Mouse (Mus musculus) liver (tissue): Measurements from ENCODE around the gene Gm3411.
A peak's percentile ranks its signal among the peaks of the same experiment; 100 is the strongest.
"Not testable (repeated sequence)": the region's sequence is repeated elsewhere in the genome, so short reads cannot be mapped to it uniquely, and the experiment has no call there.

Source experiments
- DNase-seq: peaks from one replicate; pipeline ENCODE4 v3.0.0-alpha.2; 2020; ENCODE audit warnings: mixed read lengths

Gm3411 gene

DNA sequence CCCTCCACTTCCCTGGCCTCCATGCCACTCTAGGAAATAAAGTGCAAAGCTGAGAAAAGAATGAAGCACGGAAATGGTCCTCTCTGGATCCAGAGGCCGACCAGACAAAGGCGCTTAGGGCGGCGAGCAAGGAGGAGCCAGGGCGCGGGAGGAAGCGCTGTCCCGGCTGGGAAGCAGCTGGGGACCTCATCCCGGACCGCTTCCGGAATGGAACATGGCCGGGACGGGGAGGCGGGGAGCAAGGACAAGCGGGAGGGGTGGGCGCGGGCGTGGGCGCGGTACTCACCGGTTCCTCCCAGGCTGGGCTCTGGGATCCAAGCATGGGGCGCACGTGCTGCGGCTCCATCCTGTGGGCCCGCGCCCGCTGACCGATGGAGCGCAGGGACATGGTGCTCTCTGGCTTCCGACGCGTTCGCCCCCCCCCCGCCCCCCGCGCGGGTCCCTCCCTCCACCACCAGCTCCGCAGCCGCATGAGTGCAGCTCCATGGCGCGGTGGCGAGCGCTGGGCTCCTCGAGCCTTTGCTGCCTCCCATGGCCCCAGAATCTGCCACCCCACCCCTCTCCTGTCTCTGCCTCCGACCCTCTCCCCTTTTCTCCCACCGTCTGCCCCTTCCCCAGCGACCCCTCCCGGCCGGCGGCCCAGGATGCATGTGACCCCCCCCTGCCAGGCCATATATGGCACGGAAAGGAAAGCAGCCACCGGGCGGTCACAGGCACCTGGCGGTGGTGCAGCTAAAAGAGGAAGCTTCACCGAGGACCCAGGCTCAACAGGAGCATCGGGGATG is at the start of gene Gm3411:
Gene Gm3411, minus strand, starts transcription at position 320 of the 785 bp plus-strand sequence.
- DNase-seq, result peak; percentile 22

GRCm38 (mm10) chr14:6304743-6305142 is 17.7 kb upstream of the Gm3411 start, which contains the start of gene Gm21103:
TSS of gene Gm21103 (minus strand) at chr14:6304843.
- not testable (repeated sequence) for DNase-seq

DNA sequence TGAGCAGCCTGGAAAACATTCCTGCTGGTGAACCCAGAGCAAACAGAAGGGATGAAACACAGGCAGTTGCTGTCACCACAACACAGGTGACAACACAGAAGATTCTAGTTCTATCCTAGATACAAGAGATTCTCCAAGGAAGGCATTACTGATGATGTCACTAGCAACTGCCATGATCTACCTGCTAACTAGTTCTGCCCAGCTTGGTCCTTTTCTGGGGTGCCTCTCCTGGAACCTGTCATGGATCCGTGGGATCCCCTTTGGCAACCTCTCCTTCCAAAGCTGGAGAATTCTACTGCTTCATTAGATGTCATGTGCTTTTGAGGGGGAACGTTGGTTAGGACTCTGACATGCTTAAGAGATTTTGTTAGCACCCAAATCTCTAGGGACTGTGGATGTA is 67.9 kb downstream of the Gm3411 start, which contains the start of gene Gm21560:
Gene Gm21560, minus strand, starts transcription at position 101 of the 400 bp plus-strand sequence.
- DNase-seq, result not testable (repeated sequence)
